Mouse (Mus musculus): Measurements from ENCODE around the gene Rassf10. TPM values are rescaled to one million over a fixed set of nuclear protein-coding genes. Genes with fewer than 3 reads are reported as not detected.

The Rassf10 gene
- polyA plus RNA-seq, 1 experiment from 2014 or later: 0.03 TPM

- Histone ChIP-seq H3K36me3 (no peaks in the 10 kb centered on the region), H3K4me2 (no peak overlapping the region), H3K4me3 (replicated peaks) (no peak overlapping the region), H3K27ac (no peak overlapping the region), H3K27me3 (peaks cover 54% of the 10 kb centered on the region), H3K9ac (no peak overlapping the region), H3K9me3 (replicated peaks) (no peaks in the 10 kb centered on the region), H3K4me1 (replicated peaks) (peaks cover 6% of the 10 kb centered on the region; the same call in 1 of the 2 replicates)
- ATAC-seq (ENCODE audit: low read depth) (no peak), DNase-seq (no peak)
- WGBS (ENCODE audit: insufficient replicate concordance): 52% methylated on average over 6 of the region's 6 CpGs
These were observed 3.9 kb downstream of the Rassf10 start for GRCm38 (mm10) chr7:112957630-112958029.

GRCm38 (mm10) chr7:112966382-112966781 lies 12.6 kb downstream of the Rassf10 start:
- H3K27me3 ChIP-seq: no peaks in the 10 kb centered on the region; the same call in 1 of the 2 replicates
- no peaks in the 10 kb centered on the region for H3K9me3 ChIP-seq (replicated peaks)
- H3K4me2 ChIP-seq: no peak overlapping the region
- H3K4me1 ChIP-seq (replicated peaks): no peaks in the 10 kb centered on the region
- WGBS (ENCODE audit: insufficient replicate concordance): 49% methylated on average over 6 of the region's 6 CpGs
- H3K4me3 ChIP-seq (replicated peaks): no peak overlapping the region
- H3K36me3 ChIP-seq: no peaks in the 10 kb centered on the region
- H3K27ac ChIP-seq: no peak overlapping the region
- H3K9ac ChIP-seq: no peak overlapping the region
- DNase-seq (no peak), ATAC-seq (ENCODE audit: low read depth) (no peak)

DNA sequence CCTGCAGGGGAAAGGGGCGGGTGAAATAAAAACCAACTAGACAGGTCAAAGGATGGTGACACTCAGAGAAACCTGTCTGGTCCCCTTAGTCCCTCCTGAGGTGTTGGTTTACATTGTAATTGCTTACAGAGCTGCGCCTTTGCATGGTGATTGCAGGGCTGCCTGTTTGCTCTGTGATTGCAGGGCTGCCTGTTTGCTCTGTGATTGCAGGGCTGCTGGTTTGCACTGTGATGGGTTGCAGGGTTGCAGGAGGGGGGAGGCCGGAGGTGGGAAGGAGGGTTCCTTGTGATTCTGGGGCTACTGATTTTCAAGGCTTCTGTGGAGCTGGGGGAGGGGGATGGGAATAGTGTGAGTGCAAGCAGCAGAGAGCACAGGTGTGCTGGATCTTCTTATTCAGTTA lies 13.0 kb downstream of the Rassf10 start:
- no peak for ATAC-seq (ENCODE audit: low read depth)
- no peak for DNase-seq
- Histone ChIP-seq H3K36me3 (no peaks in the 10 kb centered on the region), H3K27me3 (no peaks in the 10 kb centered on the region; the same call in 1 of the 2 replicates), H3K4me1 (replicated peaks) (no peaks in the 10 kb centered on the region), H3K4me2 (no peak overlapping the region), H3K9ac (no peak overlapping the region), H3K9me3 (replicated peaks) (no peaks in the 10 kb centered on the region), H3K27ac (no peak overlapping the region), H3K4me3 (replicated peaks) (no peak overlapping the region)
- WGBS (ENCODE audit: insufficient replicate concordance): 28% methylated on average over 3 of the region's 3 CpGs

GRCm38 (mm10) chr7:112983316-112983715 lies 29.6 kb downstream of the Rassf10 start:
- Histone ChIP-seq H3K4me2 (no peak overlapping the region), H3K9me3 (replicated peaks) (no peaks in the 10 kb centered on the region), H3K27me3 (no peaks in the 10 kb centered on the region), H3K4me1 (replicated peaks) (no peaks in the 10 kb centered on the region), H3K9ac (no peak overlapping the region), H3K36me3 (no peaks in the 10 kb centered on the region), H3K27ac (no peak overlapping the region), H3K4me3 (replicated peaks) (no peak overlapping the region)
- DNase-seq: no peak
- WGBS (ENCODE audit: insufficient replicate concordance): 46% methylated on average over 5 of the region's 5 CpGs
- ATAC-seq (ENCODE audit: low read depth): no peak

DNA sequence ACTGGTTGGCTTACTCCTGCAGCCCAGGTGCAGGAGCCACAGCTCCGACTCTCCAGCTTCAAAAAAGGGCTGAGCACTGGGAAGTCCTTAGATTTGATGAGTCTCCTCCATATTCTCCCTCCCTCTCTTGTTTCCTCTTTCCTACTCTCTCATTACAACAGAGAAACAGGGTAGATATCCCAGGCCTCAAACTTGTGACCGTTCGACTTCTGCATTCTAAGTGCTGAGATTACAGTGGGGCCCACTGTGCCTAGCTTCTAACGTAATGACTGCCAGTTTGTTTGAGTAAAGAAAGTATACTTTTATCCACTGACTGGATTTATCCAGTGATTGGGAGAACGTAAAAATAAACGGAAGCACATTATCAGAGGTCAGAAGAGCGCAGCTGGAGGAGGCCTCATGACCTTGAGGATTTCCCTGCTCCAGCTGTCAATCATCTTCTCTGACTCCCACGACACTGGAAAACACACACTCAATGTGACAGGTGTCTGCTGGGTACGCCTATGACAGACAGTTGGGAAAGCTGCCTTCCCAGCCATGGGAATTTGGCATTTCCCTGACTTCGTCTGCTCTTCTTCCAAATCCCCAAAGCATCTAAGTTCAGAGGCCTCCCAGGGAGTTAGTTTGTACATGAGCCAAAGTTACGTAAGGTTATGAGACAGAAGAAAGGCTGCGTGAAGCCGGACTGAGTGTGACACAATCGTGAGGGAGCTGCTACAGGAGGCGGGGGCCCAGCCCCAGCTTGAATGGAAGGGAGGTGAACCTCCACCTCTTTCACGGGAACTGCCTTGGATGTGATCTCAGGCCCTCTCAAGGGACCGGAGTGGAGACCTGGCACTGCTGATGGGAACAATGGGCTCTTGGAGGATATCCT lies 31.2 kb downstream of the Rassf10 start:
- H3K36me3 ChIP-seq: no peaks in the 10 kb centered on the region
- H3K27ac ChIP-seq: no peak overlapping the region
- 61% methylated on average over 17 of the region's 17 CpGs for WGBS (ENCODE audit: insufficient replicate concordance)
- ATAC-seq (ENCODE audit: low read depth) (no peak), DNase-seq (no peak)
- H3K9me3 ChIP-seq (replicated peaks): no peaks in the 10 kb centered on the region
- no peak overlapping the region for H3K9ac ChIP-seq
- H3K4me3 ChIP-seq (replicated peaks): no peak overlapping the region
- H3K27me3 ChIP-seq: no peaks in the 10 kb centered on the region
- no peak overlapping the region for H3K4me2 ChIP-seq
- H3K4me1 ChIP-seq (replicated peaks): no peaks in the 10 kb centered on the region

GRCm38 (mm10) chr7:112985578-112985949 lies 31.8 kb downstream of the Rassf10 start:
- H3K27me3 ChIP-seq: no peaks in the 10 kb centered on the region
- H3K4me1 ChIP-seq (replicated peaks): no peaks in the 10 kb centered on the region
- no peaks in the 10 kb centered on the region for H3K36me3 ChIP-seq
- H3K4me2 ChIP-seq: no peak overlapping the region
- DNase-seq (no peak), ATAC-seq (ENCODE audit: low read depth) (no peak)
- WGBS (ENCODE audit: insufficient replicate concordance): 48% methylated on average over 8 of the region's 8 CpGs
- no peak overlapping the region for H3K9ac ChIP-seq
- H3K27ac ChIP-seq: no peak overlapping the region
- no peaks in the 10 kb centered on the region for H3K9me3 ChIP-seq (replicated peaks)
- no peak overlapping the region for H3K4me3 ChIP-seq (replicated peaks)

DNA sequence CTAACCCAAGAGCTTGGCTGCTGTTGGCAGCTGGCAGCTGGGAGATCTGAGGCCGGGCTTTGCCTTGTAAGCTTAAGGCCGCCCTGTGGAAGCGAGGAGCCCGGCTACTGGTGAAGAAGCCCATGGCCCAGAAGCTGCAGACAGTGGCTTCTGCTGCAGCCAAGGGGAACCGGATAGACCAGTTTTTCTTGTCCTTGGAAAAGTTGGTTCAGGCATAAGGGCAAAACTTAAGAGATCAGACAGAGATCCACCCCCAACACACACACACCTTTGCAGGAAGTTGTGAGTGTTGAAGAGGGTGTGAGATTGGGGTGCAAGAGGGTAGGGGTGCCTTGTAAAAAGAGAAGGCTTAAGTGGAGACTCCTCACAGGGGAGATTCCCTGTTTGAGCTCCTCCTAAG lies 39.2 kb downstream of the Rassf10 start:
- no peak overlapping the region for H3K4me3 ChIP-seq (replicated peaks)
- no peak for DNase-seq
- H3K4me2 ChIP-seq: no peak overlapping the region
- H3K27ac ChIP-seq: no peak overlapping the region
- H3K9ac ChIP-seq: no peak overlapping the region
- H3K36me3 ChIP-seq: no peaks in the 10 kb centered on the region
- H3K4me1 ChIP-seq (replicated peaks): no peaks in the 10 kb centered on the region
- no peaks in the 10 kb centered on the region for H3K9me3 ChIP-seq (replicated peaks)
- no peak for ATAC-seq (ENCODE audit: low read depth)
- 47% methylated on average over 5 of the region's 5 CpGs for WGBS (ENCODE audit: insufficient replicate concordance)
- no peaks in the 10 kb centered on the region for H3K27me3 ChIP-seq

- Histone ChIP-seq H3K4me3 (replicated peaks) (no peak overlapping the region), H3K9me3 (replicated peaks) (no peaks in the 10 kb centered on the region), H3K27me3 (no peaks in the 10 kb centered on the region), H3K27ac (no peak overlapping the region), H3K9ac (no peak overlapping the region), H3K4me1 (replicated peaks) (no peaks in the 10 kb centered on the region), H3K4me2 (no peak overlapping the region), H3K36me3 (no peaks in the 10 kb centered on the region)
- 51% methylated on average over 3 of the region's 3 CpGs for WGBS (ENCODE audit: insufficient replicate concordance)
- ATAC-seq (ENCODE audit: low read depth): no peak
- no peak for DNase-seq
These were observed 49.9 kb downstream of the Rassf10 start for GRCm38 (mm10) chr7:113003565-113004255.

- no peak overlapping the region for H3K9ac ChIP-seq
- WGBS (ENCODE audit: insufficient replicate concordance): 76% methylated on average over 6 of the region's 6 CpGs
- H3K9me3 ChIP-seq (replicated peaks): no peaks in the 10 kb centered on the region
- H3K27me3 ChIP-seq: no peaks in the 10 kb centered on the region
- H3K4me1 ChIP-seq (replicated peaks): no peaks in the 10 kb centered on the region
- H3K4me3 ChIP-seq (replicated peaks): no peak overlapping the region
- DNase-seq: no peak
- H3K4me2 ChIP-seq: no peak overlapping the region
- no peaks in the 10 kb centered on the region for H3K36me3 ChIP-seq
- no peak for ATAC-seq (ENCODE audit: low read depth)
- no peak overlapping the region for H3K27ac ChIP-seq
These were observed 52.0 kb downstream of the Rassf10 start for GRCm38 (mm10) chr7:113005726-113006125.
